Mouse (Mus musculus) heart, adult 2 months (tissue): ENCODE measurements around the gene 1700028J19Rik.

Experiments
- CTCF ChIP-seq: fragments of 200-600 bp; IDR thresholded peaks from 2 replicates; pipeline ENCODE4 v1.8.1; 2022; ENCODE audit warnings: antibody characterized with exemption, mild to moderate bottlenecking, moderate library complexity
- EP300 ChIP-seq: fragments of 200-500 bp; IDR thresholded peaks from 2 replicates; pipeline ENCODE4 v1.6.1; 2011; ENCODE audit warnings: low read depth, low read length, control low read depth; ENCODE audit not compliant: insufficient read depth
- POLR2A ChIP-seq: fragments of 200-500 bp; IDR thresholded peaks from 2 replicates; pipeline ENCODE4 v1.6.1; 2011; ENCODE audit warnings: mild to moderate bottlenecking, low read depth, low read length, control low read depth; ENCODE audit not compliant: insufficient read depth

DNA sequence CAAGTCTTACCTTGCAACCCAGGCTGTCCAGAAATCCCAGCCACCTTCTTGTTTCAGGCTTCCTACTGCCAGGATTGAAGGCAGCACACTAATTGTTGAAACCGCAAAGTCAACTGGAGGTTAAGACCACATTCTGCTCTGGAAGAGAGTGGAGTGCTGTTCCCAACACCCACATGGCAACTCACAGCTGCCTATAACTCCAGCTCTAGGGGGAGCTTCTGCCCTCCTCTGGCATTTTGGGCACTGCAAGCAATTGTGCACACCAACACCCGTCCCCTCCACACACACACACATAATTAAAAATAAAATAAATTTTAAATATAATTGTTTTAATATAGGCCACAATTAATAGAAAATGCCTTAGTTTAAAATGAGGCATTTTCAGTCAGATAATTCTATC, 5.3 kb downstream of the 1700028J19Rik start:
- TF ChIP-seq POLR2A (no peak), CTCF (no peak), EP300 (no peak)
